Mouse (Mus musculus) embryonic facial prominence, embryonic 11.5 days (tissue): ENCODE measurements at regions not wholly inside any gene's neighbourhood (a gene's known extent, or its start where the extent isn't known, plus 50 kb on each side); places are given as distances from the start of the nearest gene placed in this dataset.

Experiments used
- ATAC-seq: fragments of 200-750 bp; cut with Nextera tagmentation; replicated peaks from 2 replicates; pipeline ENCODE4 v1.8.0; 2017; ENCODE audit warnings: low read depth; ENCODE audit not compliant: insufficient number of reproducible peaks, low FRiP score, low TSS enrichment
- DNase-seq: peaks from one replicate; pipeline ENCODE4 v3.0.0-alpha.2; 2015; ENCODE audit warnings: low spot score
- H3K27ac ChIP-seq: fragments of 300-500 bp; sonication (generic); replicated peaks from 2 replicates; pipeline ENCODE4 v1.5.1; 2014; ENCODE audit warnings: mild to moderate bottlenecking, low read depth, low read length, control low read depth
- H3K27me3 ChIP-seq: fragments of 300-500 bp; sonication (generic); 2 replicates; pipeline ENCODE4 v1.6.1; 2014; ENCODE audit warnings: mild to moderate bottlenecking, low read length, moderate library complexity, mixed read lengths; ENCODE audit not compliant: control insufficient read depth, insufficient read depth
- H3K36me3 ChIP-seq: fragments of 300-500 bp; sonication (generic); replicated peaks from 2 replicates; pipeline ENCODE4 v1.6.1; 2014; ENCODE audit warnings: low read depth, mild to moderate bottlenecking, low read length, moderate library complexity, mixed read lengths; ENCODE audit not compliant: control insufficient read depth, insufficient read depth
- H3K4me1 ChIP-seq: fragments of 300-500 bp; sonication (generic); 2 replicates; pipeline ENCODE4 v1.6.1; 2014; ENCODE audit warnings: low read length, mixed read lengths; ENCODE audit not compliant: control insufficient read depth, insufficient read depth
- H3K4me2 ChIP-seq: fragments of 300-500 bp; sonication (generic); 2 replicates; pipeline ENCODE4 v1.6.1; 2014; ENCODE audit warnings: low read depth, mild to moderate bottlenecking, control low read depth, low read length, moderate library complexity
- H3K4me3 ChIP-seq: fragments of 300-500 bp; sonication (generic); 2 replicates; pipeline ENCODE4 v1.5.1; 2014; ENCODE audit warnings: low read depth, low read length, control low read depth
- H3K9ac ChIP-seq: fragments of 300-500 bp; sonication (generic); replicated peaks from 2 replicates; pipeline ENCODE4 v1.6.1; 2014; ENCODE audit warnings: mild to moderate bottlenecking, control low read depth, low read length
- H3K9me3 ChIP-seq: fragments of 300-500 bp; sonication (generic); replicated peaks from 2 replicates; pipeline ENCODE4 v1.6.1; 2016; ENCODE audit warnings: mild to moderate bottlenecking, low read length, inconsistent platforms, mixed read lengths; ENCODE audit not compliant: control insufficient read depth
- WGBS: fragments of 180-500 bp; shearing (Covaris S2); extraction: QIAGEN DNeasy Blood & Tissue Kit; methylation state at CpG from one replicate; pipeline ENCODE4 v1.1.7; 2014; 5-methylcytosine and 5-hydroxymethylcytosine counted together

DNA sequence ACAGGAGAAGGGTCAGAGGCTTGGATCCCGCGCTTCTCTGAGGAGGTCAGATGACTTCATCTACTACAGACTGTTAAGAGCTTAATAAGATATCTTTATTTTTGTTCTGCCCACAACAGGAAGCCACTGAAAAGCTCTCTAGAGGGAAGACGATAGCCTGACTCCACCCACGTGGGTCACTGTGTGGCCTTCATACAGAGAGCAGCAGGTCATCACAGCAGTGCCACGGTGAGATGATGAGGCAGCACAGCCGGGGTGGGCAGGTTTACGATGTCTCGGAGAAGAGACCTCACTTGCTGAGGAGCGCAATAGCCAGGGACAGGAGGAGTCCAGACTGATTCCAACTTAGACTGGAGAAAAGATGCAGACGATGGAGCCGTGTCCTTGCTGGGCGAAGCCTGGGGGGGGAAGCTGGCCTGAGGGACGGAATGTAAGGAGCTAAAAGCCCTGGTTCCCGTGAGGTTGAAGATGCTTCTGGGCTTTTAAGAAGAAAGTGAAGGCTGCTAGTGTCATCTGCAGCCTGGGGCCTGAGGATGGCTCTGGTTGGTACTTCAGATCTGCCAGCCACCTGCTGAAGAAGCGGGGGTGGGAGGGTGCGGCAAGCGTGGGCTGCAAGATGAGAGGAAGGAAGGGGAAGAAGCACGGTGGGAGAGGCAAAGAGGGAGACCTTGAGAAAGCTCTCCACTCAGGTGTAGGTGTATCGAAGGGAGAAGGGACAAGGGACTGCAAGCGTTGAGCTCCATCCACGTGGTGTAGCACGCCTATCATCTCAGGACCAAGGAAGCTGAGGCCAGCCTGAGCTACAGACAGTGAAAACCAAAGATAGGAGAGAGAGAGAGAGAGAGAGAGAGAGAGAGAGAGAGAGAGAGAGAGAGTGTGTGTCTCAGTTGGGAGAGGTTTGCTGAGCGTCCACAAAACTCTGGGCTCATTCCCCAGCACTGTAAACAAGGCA lies 221.9 kb upstream of the Amigo2 start:
- Histone ChIP-seq H3K9ac (no peak overlapping the region), H3K4me1 (no peaks in the 10 kb centered on the region), H3K4me3 (no peak overlapping the region), H3K9me3 (no peaks in the 10 kb centered on the region), H3K27ac (no peak overlapping the region), H3K36me3 (no peaks in the 10 kb centered on the region), H3K27me3 (no peaks in the 10 kb centered on the region), H3K4me2 (no peak overlapping the region)
- DNase-seq (no peak), ATAC-seq (no peak)
- 80% methylated on average over 23 of the region's 23 CpGs for WGBS

DNA sequence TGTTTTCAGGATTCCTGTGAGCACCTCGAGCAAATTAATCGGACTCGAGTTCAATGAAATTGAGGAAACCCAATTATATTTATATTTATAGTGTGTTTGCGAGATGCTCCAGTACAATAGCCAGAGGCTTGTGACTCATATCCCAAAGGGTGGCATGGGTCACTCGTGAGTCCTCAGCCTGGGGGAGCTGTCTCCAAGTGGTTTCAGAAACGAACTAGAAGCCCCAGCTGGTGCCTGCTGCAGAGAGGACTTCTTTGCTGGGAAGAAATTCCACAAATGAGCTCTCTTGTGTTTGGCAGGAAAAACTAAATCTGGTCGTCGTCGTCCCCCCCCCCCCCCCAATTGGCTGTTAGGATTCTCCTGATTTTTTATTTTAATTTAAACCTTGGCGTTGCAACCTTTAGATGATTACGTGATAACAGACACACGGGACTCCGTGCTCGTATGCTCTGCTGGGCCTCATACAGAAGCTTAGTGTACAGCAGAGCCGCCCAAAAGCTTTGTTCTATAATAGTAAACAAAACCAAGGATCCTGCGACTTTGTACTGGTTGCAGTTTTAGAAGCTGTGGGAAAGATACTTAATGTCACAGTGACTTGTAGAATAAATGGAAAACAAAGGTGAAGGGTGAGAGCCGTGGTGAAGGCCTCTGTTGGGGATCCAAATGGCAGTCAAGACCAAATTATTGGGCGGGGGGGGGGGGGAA lies 220.8 kb upstream of the Amigo2 start:
- Histone ChIP-seq H3K9me3 (no peaks in the 10 kb centered on the region), H3K4me1 (no peaks in the 10 kb centered on the region), H3K4me2 (no peak overlapping the region), H3K27me3 (no peaks in the 10 kb centered on the region), H3K27ac (no peak overlapping the region), H3K9ac (no peak overlapping the region), H3K4me3 (no peak overlapping the region), H3K36me3 (no peaks in the 10 kb centered on the region)
- ATAC-seq (no peak), DNase-seq (no peak)
- WGBS = 89% methylated on average over 18 of the region's 18 CpGs

DNA sequence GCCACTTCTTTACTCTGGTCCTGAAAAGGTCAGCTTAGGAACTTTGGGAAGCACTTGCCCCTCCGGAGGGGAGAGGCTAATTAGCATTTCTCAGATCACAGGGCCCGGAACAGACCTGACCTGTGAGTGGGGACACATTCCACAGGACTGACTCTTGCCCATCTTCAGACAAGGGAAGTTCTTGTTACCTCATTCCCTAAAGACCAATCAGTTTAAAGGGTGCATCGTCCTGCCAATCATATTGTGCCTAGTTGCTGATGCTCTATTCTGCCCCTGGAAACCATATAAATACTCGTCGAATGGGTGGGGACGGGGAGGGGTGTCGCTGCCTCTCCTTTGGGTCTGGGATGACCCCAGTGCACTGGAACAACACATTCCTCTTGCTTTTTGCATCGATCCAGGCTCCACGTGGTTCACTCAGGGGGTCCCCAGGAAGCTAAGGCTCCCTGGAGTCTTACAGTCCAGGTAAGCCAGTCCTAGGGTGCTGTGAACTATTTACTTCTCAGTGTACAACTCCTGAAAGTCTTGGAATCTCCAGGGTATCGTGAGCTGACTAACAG lies 219.9 kb upstream of the Amigo2 start:
- Histone ChIP-seq H3K9ac (no peak overlapping the region), H3K4me3 (no peak overlapping the region), H3K36me3 (no peaks in the 10 kb centered on the region), H3K9me3 (no peaks in the 10 kb centered on the region), H3K27me3 (no peaks in the 10 kb centered on the region), H3K4me1 (no peaks in the 10 kb centered on the region), H3K27ac (no peak overlapping the region), H3K4me2 (no peak overlapping the region)
- ATAC-seq = no peak
- 79% methylated on average over 10 of the region's 10 CpGs for WGBS
- no peak for DNase-seq

DNA sequence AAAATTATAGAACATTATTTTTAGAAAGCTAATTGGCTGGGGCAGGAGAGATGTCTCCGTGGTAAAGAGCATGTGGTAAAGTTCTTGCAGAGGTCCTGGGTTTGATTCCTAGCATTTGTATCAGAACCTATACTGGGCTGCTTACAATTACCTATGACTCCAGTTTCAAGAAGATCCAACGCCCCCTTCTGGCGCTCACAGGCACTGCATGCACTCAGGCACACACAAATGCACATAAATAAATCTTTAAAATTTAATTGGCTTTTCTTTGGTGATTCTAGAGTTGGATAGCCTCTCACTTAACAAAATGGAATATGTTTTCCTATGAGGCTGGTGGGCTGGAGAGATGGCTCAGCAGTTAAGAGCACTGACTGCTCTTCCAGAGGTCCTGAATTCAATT lies 219.0 kb upstream of the Amigo2 start:
- no peak for ATAC-seq
- 76% methylated on average over 3 of the region's 3 CpGs for WGBS
- no peaks in the 10 kb centered on the region for H3K27me3 ChIP-seq

DNA sequence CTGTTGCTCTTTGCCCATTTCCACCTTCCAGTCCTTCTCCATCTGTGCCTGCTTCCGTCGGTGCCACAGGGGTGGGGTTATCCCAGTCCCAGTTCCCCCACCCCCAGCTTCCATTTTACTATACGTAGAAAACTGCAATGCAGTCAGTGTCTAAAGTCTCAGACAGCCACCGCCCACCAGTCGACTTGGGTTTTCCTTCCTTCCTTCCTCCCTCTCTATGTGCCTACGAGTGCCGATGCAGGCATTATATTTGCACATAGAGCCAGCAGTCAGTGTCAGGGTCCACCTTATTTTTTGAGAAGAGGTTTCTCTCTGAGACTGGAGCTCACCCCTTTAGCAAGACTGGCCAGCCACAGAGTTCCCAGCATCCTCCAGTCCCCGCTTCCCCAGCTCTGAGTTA lies 218.3 kb upstream of the Amigo2 start:
- Histone ChIP-seq H3K27me3 (no peaks in the 10 kb centered on the region), H3K4me3 (no peak overlapping the region), H3K9ac (no peak overlapping the region), H3K4me2 (no peak overlapping the region), H3K4me1 (no peaks in the 10 kb centered on the region), H3K9me3 (no peaks in the 10 kb centered on the region), H3K27ac (no peak overlapping the region), H3K36me3 (no peaks in the 10 kb centered on the region)
- no peak for ATAC-seq
- WGBS = 91% methylated on average over 8 of the region's 8 CpGs
- no peak for DNase-seq

More for the DNA sequence above, 219.0 kb upstream of the Amigo2 start:
- Histone ChIP-seq H3K4me3 (no peak overlapping the region), H3K9ac (no peak overlapping the region), H3K36me3 (no peaks in the 10 kb centered on the region), H3K4me2 (no peak overlapping the region), H3K4me1 (no peaks in the 10 kb centered on the region), H3K27ac (no peak overlapping the region), H3K9me3 (no peaks in the 10 kb centered on the region)
- no peak for DNase-seq

DNA sequence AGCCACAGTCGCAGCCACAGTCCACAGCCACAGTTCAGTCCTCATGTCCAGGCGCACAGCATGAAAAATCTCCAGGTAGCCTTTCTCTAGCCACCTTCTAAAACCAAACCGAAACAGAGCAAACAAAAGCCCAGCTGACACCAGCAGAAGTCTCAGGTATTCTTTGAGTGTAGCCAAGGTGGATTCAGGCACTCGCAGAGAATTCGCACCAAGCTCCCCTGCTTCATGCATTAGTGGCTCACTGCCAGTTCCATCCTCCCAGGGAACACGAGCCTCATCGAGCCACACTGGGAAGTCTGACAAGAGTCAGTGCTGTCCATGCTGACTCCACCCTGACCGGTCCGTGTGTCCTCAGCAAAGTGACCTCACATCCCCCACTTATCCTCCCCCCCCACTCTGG lies 217.7 kb upstream of the Amigo2 start:
- Histone ChIP-seq H3K9me3 (no peaks in the 10 kb centered on the region), H3K27ac (no peak overlapping the region), H3K4me1 (no peaks in the 10 kb centered on the region), H3K9ac (no peak overlapping the region), H3K4me3 (no peak overlapping the region), H3K27me3 (no peaks in the 10 kb centered on the region), H3K36me3 (no peaks in the 10 kb centered on the region), H3K4me2 (no peak overlapping the region)
- DNase-seq = no peak
- ATAC-seq = no peak
- WGBS = 94% methylated on average over 9 of the region's 9 CpGs

DNA sequence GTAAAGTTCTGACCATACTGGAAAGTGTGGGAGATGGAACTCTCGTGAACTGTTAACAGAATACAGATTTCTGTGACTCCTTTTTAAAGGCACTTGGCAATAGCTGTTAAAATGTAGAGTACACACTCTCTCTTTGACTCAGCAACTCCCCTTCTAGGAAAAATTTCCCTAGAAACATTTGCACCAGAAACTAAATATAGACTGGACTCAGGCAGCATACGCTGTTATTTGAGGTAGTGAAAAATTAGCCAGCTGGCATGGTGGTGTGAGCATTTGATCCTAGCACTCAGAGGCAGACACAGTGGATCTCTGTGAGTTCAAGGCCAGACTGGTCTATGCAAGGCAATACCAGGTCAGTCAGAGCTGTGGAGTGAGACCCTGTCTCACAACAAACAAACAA lies 215.5 kb upstream of the Amigo2 start:
- Histone ChIP-seq H3K27me3 (no peaks in the 10 kb centered on the region), H3K4me1 (no peaks in the 10 kb centered on the region), H3K4me2 (no peak overlapping the region), H3K27ac (no peak overlapping the region), H3K9me3 (no peaks in the 10 kb centered on the region), H3K36me3 (no peaks in the 10 kb centered on the region), H3K4me3 (no peak overlapping the region), H3K9ac (no peak overlapping the region)
- DNase-seq (no peak), ATAC-seq (no peak)
- 83% methylated on average over 2 of the region's 2 CpGs for WGBS

DNA sequence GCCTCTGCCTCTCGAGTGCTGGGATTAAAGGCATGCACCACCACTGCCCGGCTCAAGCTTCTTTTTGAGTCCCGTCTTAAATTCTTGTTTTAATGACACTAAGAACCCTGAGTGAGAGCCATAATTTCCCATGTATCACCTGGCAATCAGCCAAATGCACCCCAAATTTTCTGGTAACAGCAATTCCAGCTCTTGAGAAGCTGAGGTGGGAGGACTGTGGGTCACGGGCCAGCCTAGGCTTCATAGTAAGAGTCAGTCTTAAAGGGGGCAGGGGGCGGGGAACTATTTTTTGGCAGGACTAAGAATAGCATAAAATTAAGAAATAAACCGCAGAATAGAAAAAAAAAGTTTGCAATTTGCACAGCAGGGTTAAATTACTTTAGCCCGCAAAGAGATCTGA lies 214.9 kb upstream of the Amigo2 start:
- H3K9me3 ChIP-seq = no peaks in the 10 kb centered on the region
- no peaks in the 10 kb centered on the region for H3K27me3 ChIP-seq
- H3K9ac ChIP-seq = no peak overlapping the region
- H3K27ac ChIP-seq = no peak overlapping the region
- no peak overlapping the region for H3K4me2 ChIP-seq
- no peaks in the 10 kb centered on the region for H3K36me3 ChIP-seq
- no peak for DNase-seq
- no peaks in the 10 kb centered on the region for H3K4me1 ChIP-seq
- WGBS = 86% methylated on average over 7 of the region's 7 CpGs
- no peak for ATAC-seq
- H3K4me3 ChIP-seq = no peak overlapping the region
